In the genomic region with DNA sequence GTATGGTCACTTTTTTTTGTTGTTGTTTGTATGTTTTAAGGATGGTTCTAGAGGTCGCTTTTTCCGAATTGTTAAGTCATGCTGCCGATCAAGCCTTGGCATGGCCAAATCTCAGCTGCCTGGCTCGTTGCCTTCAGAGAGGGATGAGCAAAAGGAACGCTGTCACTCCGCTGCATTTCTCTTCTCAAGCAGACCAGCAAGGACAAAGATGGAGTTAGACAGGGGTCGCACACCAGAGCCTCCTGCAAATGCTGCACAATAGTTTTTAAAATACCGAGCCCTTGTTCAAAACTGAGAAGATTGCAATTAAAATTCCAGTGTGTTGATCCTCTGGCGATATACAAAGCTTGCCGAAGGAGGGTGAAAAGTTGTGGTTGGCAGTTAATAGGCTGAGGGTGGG, we compare ENCODE assay signal across 22 mouse cellular contexts.
A peak's percentile ranks its signal among the peaks of the same experiment; 100 is the strongest.
DNase-seq lines count a peak whose midpoint lies in the region; ATAC-seq and TF ChIP-seq lines count a peak whose summit lies in the region.
"Had no signal": no experiment of that assay in that cellular context is flagged by ENCODE, and none has a peak within 500 bp of the region (broad histone marks: within the 10 kb centered on the region; RNA-seq: fewer than 3 reads in every experiment).

No protein-coding gene starts in this region.

- peak; percentile 51 to 52 for DNase-seq in cerebellum, postnatal 10 days
- no peak for DNase-seq in cerebellum, adult 9-11 months
- no peak for DNase-seq in hindbrain, postnatal 0 days (ENCODE audit: low spot score)
- DNase-seq in midbrain, postnatal 0 days (ENCODE audit: low spot score) = peak; percentile 12
- DNase-seq in midbrain, embryonic 11.5 days (ENCODE audit: low spot score, missing footprints) = no peak
- DNase-seq in retina, postnatal 1 day = peak; percentile 75
- no peak for DNase-seq in adrenal gland, adult 18-20 months (ENCODE audit: low spot score in 2 of 2)
- DNase-seq: adrenal gland, adult 8-10 months; adrenal gland, postnatal 14 days; adrenal gland, postnatal 36 days; B cell, adult 2 months; cerebellum, adult 18-20 months; cerebellum, adult 8-10 months; forebrain, postnatal 0 days had no signal

- no peaks in the 10 kb centered on the region for H3K4me1 ChIP-seq in hindbrain, postnatal 0 days (ENCODE audit: insufficient read depth, low read length)
- H3K4me1 ChIP-seq in hindbrain, embryonic 16.5 days (ENCODE audit: control insufficient read depth, insufficient read depth, low read depth, low read length) = no peaks in the 10 kb centered on the region
- H3K4me1 ChIP-seq in midbrain, postnatal 0 days (ENCODE audit: insufficient read depth, low read length) = no peaks in the 10 kb centered on the region
- H3K4me1 ChIP-seq in midbrain, embryonic 11.5 days (ENCODE audit: control insufficient read depth, insufficient read depth, low read length) = no peaks in the 10 kb centered on the region

- no peaks in the 10 kb centered on the region for H3K27me3 ChIP-seq in hindbrain, postnatal 0 days (ENCODE audit: insufficient read depth, low read length)
- no peaks in the 10 kb centered on the region for H3K27me3 ChIP-seq in hindbrain, embryonic 16.5 days (replicated peaks; ENCODE audit: control insufficient read depth, insufficient read depth, low read length)
- no peaks in the 10 kb centered on the region for H3K27me3 ChIP-seq in midbrain, postnatal 0 days (ENCODE audit: insufficient read depth, low read length)
- no peaks in the 10 kb centered on the region for H3K27me3 ChIP-seq in midbrain, embryonic 11.5 days (ENCODE audit: control insufficient read depth, insufficient read depth, low read length)
- H3K27me3 ChIP-seq: CH12.LX; embryonic facial prominence, embryonic 12.5 days; forebrain, embryonic 13.5 days; forebrain, embryonic 15.5 days had no signal

- H3K4me2 ChIP-seq in hindbrain, postnatal 0 days (ENCODE audit: low read depth, low read length) = peak overlapping the region; percentile 13; the same call in 1 of the 2 replicates
- H3K4me2 ChIP-seq in hindbrain, embryonic 16.5 days (ENCODE audit: low read length) = no peak overlapping the region
- no peak overlapping the region for H3K4me2 ChIP-seq in midbrain, postnatal 0 days (ENCODE audit: low read depth, low read length, poor library complexity, severe bottlenecking)
- H3K4me2 ChIP-seq in midbrain, embryonic 11.5 days = no peak overlapping the region
- H3K4me2 ChIP-seq: embryonic facial prominence, embryonic 12.5 days; forebrain, embryonic 13.5 days; forebrain, embryonic 15.5 days had no signal

- no peak for ATAC-seq in hindbrain, postnatal 0 days
- no peak for ATAC-seq in hindbrain, embryonic 16.5 days
- no peak for ATAC-seq in midbrain, postnatal 0 days (ENCODE audit: low FRiP score)
- ATAC-seq in midbrain, embryonic 11.5 days (ENCODE audit: low FRiP score) = no peak
- ATAC-seq: CD4-positive, CD25-positive, alpha-beta regulatory T cell, adult 4 months; forebrain, embryonic 13.5 days; forebrain, embryonic 15.5 days; forebrain, postnatal 0 days had no signal

- H3K36me3 ChIP-seq in hindbrain, postnatal 0 days (ENCODE audit: insufficient read depth, low read length) = no peaks in the 10 kb centered on the region
- no peaks in the 10 kb centered on the region for H3K36me3 ChIP-seq in hindbrain, embryonic 16.5 days (ENCODE audit: control insufficient read depth, insufficient read depth, low read length)
- H3K36me3 ChIP-seq in midbrain, postnatal 0 days (ENCODE audit: insufficient read depth, low read length) = no peaks in the 10 kb centered on the region
- H3K36me3 ChIP-seq in midbrain, embryonic 11.5 days (ENCODE audit: control insufficient read depth, insufficient read depth, low read length) = no peaks in the 10 kb centered on the region
- H3K36me3 ChIP-seq: embryonic facial prominence, embryonic 10.5 days; embryonic facial prominence, embryonic 12.5 days; forebrain, embryonic 15.5 days; G1E had no signal

- H3K4me3 ChIP-seq in hindbrain, postnatal 0 days (ENCODE audit: low read length) = no peak overlapping the region
- H3K4me3 ChIP-seq in hindbrain, embryonic 16.5 days (ENCODE audit: low read length) = no peak overlapping the region
- H3K4me3 ChIP-seq in midbrain, postnatal 0 days (ENCODE audit: low read depth, low read length) = no peak overlapping the region
- H3K4me3 ChIP-seq in midbrain, embryonic 11.5 days (ENCODE audit: low read depth, low read length) = no peak overlapping the region
- H3K4me3 ChIP-seq: embryonic facial prominence, embryonic 10.5 days; embryonic facial prominence, embryonic 12.5 days; forebrain, embryonic 13.5 days; forebrain, embryonic 15.5 days had no signal

- H3K27ac ChIP-seq in hindbrain, postnatal 0 days = no peak overlapping the region
- H3K27ac ChIP-seq in hindbrain, embryonic 16.5 days (ENCODE audit: low read depth, low read length) = no peak overlapping the region
- H3K27ac ChIP-seq in midbrain, postnatal 0 days (ENCODE audit: low read depth, low read length) = no peak overlapping the region
- no peak overlapping the region for H3K27ac ChIP-seq in midbrain, embryonic 11.5 days (ENCODE audit: low read depth, low read length)
- H3K27ac ChIP-seq: embryonic facial prominence, embryonic 10.5 days; embryonic facial prominence, embryonic 12.5 days; forebrain, embryonic 13.5 days; forebrain, embryonic 15.5 days had no signal

- no peaks in the 10 kb centered on the region for H3K9me3 ChIP-seq in hindbrain, postnatal 0 days (ENCODE audit: low read length)
- no peaks in the 10 kb centered on the region for H3K9me3 ChIP-seq in hindbrain, embryonic 16.5 days (ENCODE audit: control insufficient read depth, low read length)
- H3K9me3 ChIP-seq in midbrain, postnatal 0 days (ENCODE audit: low read length) = no peaks in the 10 kb centered on the region
- H3K9me3 ChIP-seq in midbrain, embryonic 11.5 days (ENCODE audit: control insufficient read depth, low read length) = no peaks in the 10 kb centered on the region
- H3K9me3 ChIP-seq: embryonic facial prominence, embryonic 10.5 days; embryonic facial prominence, embryonic 12.5 days; forebrain, embryonic 13.5 days; forebrain, embryonic 15.5 days had no signal

- TF ChIP-seq CTCF in hindbrain, postnatal 0 days (IDR thresholded peaks at IDR 0.05; ENCODE audit: low read depth) = no peak
- TF ChIP-seq CTCF in midbrain, postnatal 0 days (IDR thresholded peaks at IDR 0.05) = no peak

- WGBS in hindbrain, postnatal 0 days = 56% methylated on average over 10 of the region's 10 CpGs
- 60% methylated on average over 10 of the region's 10 CpGs for WGBS in hindbrain, embryonic 16.5 days
- WGBS in midbrain, postnatal 0 days = 65% methylated on average over 10 of the region's 10 CpGs
- 75% methylated on average over 10 of the region's 10 CpGs for WGBS in midbrain, embryonic 11.5 days

- H3K9ac ChIP-seq in hindbrain, postnatal 0 days (replicated peaks; ENCODE audit: low read length) = no peak overlapping the region
- no peak overlapping the region for H3K9ac ChIP-seq in hindbrain, embryonic 16.5 days (ENCODE audit: low read depth, low read length)
- no peak overlapping the region for H3K9ac ChIP-seq in midbrain, postnatal 0 days (replicated peaks; ENCODE audit: low read length, poor library complexity, severe bottlenecking)
- no peak overlapping the region for H3K9ac ChIP-seq in midbrain, embryonic 11.5 days (ENCODE audit: low read length)
- H3K9ac ChIP-seq: embryonic facial prominence, embryonic 12.5 days; forebrain, embryonic 13.5 days; forebrain, embryonic 15.5 days; forebrain, postnatal 0 days had no signal

Comparison
In these comparisons a context has a peak if more than half of its experiments do, and no peak if none do; other contexts are left out.
1. DNase-seq: peak in cerebellum, postnatal 10 days (2 of 2), midbrain, postnatal 0 days (single experiment) and retina, postnatal 1 day (single experiment); none in cerebellum, adult 9-11 months (single experiment), hindbrain, postnatal 0 days (single experiment), midbrain, embryonic 11.5 days (single experiment) and adrenal gland, adult 18-20 months (0 of 2).